Mouse (Mus musculus): Measurements from ENCODE around the gene Prm3.
"Not testable (repeated sequence)": the region's sequence is repeated elsewhere in the genome, so short reads cannot be mapped to it uniquely, and the experiment has no call there.

Prm3 gene

GRCm38 (mm10) chr16:10790702-10791101, at the start of gene Prm3:
Prm3 (minus strand) TSS chr16:10790914.
- DNase-seq (ENCODE audit: low spot score): no peak

- no peak for DNase-seq (ENCODE audit: low spot score)
Measured at GRCm38 (mm10) chr16:10840018-10840417, 49.3 kb upstream of the Prm3 start.

- DNase-seq (ENCODE audit: low spot score): no peak
Measured at GRCm38 (mm10) chr16:10838487-10839245, 48.0 kb upstream of the Prm3 start.

- DNase-seq (ENCODE audit: low spot score): no peak
Measured at GRCm38 (mm10) chr16:10837903-10838302, 47.2 kb upstream of the Prm3 start.

- no peak for DNase-seq (ENCODE audit: low spot score)
Measured at GRCm38 (mm10) chr16:10837250-10837649, 46.5 kb upstream of the Prm3 start.

GRCm38 (mm10) chr16:10836388-10836787, 45.7 kb upstream of the Prm3 start:
- DNase-seq (ENCODE audit: low spot score): no peak

GRCm38 (mm10) chr16:10834911-10835587, 44.3 kb upstream of the Prm3 start, which contains the start of gene Rmi2:
Rmi2 (plus strand) TSS chr16:10835059.
- DNase-seq (ENCODE audit: low spot score): peak; percentile 37

GRCm38 (mm10) chr16:10834542-10834910, 43.8 kb upstream of the Prm3 start:
- DNase-seq (ENCODE audit: low spot score): no peak

GRCm38 (mm10) chr16:10828461-10828805, 37.7 kb upstream of the Prm3 start:
- no peak for DNase-seq (ENCODE audit: low spot score)

GRCm38 (mm10) chr16:10827766-10828460, 37.2 kb upstream of the Prm3 start:
- DNase-seq (ENCODE audit: low spot score): no peak

- DNase-seq (ENCODE audit: low spot score): no peak
Measured at GRCm38 (mm10) chr16:10827269-10827668, 36.6 kb upstream of the Prm3 start.

GRCm38 (mm10) chr16:10825840-10826239, 35.1 kb upstream of the Prm3 start:
- no peak for DNase-seq (ENCODE audit: low spot score)

- no peak for DNase-seq (ENCODE audit: low spot score)
Measured at GRCm38 (mm10) chr16:10824536-10824935, 33.8 kb upstream of the Prm3 start.

GRCm38 (mm10) chr16:10821387-10821786, 30.7 kb upstream of the Prm3 start:
- DNase-seq (ENCODE audit: low spot score): no peak

- DNase-seq (ENCODE audit: low spot score): no peak
Measured at GRCm38 (mm10) chr16:10819966-10820365, 29.3 kb upstream of the Prm3 start.

- DNase-seq (ENCODE audit: low spot score): no peak
Measured at GRCm38 (mm10) chr16:10818579-10819135, 27.9 kb upstream of the Prm3 start.

- DNase-seq (ENCODE audit: low spot score): no peak
Measured at GRCm38 (mm10) chr16:10814864-10815263, 24.1 kb upstream of the Prm3 start.

GRCm38 (mm10) chr16:10813726-10814125, 23.0 kb upstream of the Prm3 start:
- no peak for DNase-seq (ENCODE audit: low spot score)

GRCm38 (mm10) chr16:10812865-10813371, 22.2 kb upstream of the Prm3 start, which contains the start of gene Gm11172:
Gm11172 (plus strand) TSS chr16:10812915.
- DNase-seq (ENCODE audit: low spot score): no peak

- no peak for DNase-seq (ENCODE audit: low spot score)
Measured at GRCm38 (mm10) chr16:10810376-10810775, 19.7 kb upstream of the Prm3 start.

- DNase-seq (ENCODE audit: low spot score): no peak
Measured at GRCm38 (mm10) chr16:10805789-10806527, 15.2 kb upstream of the Prm3 start, which contains the start of gene Prm1. Prm1 (minus strand) TSS chr16:10805839.

GRCm38 (mm10) chr16:10802420-10802819, 11.7 kb upstream of the Prm3 start:
- DNase-seq (ENCODE audit: low spot score): not testable (repeated sequence)

All from left cerebral cortex, adult 11 months (tissue).